Mouse (Mus musculus): ENCODE measurements around the gene Gpha2. TPM values are rescaled to one million over a fixed set of nuclear protein-coding genes. Genes with fewer than 3 reads are reported as not detected.
A peak's percentile ranks its signal among the peaks of the same experiment; 100 is the strongest.

Gene Gpha2
- polyA plus RNA-seq, 1 experiment = not detected

GRCm38 (mm10) chr19:6245806-6246205 is 19.6 kb downstream of the Gpha2 start:
- H3K27ac ChIP-seq (ENCODE audit: control insufficient read depth, insufficient read depth, low read depth, low read length, poor library complexity) = no peak overlapping the region
- no peaks in the 10 kb centered on the region for H3K4me1 ChIP-seq (ENCODE audit: control insufficient read depth, insufficient read depth, low read length)
- WGBS = 85% methylated on average over 1 of the region's 1 CpGs
- TF ChIP-seq CTCF (IDR thresholded peaks at IDR 0.05; ENCODE audit: control insufficient read depth, insufficient read depth, low read length) (no peak), POLR2A (IDR thresholded peaks at IDR 0.05; ENCODE audit: borderline replicate concordance, control insufficient read depth, low read depth, low read length) (no peak)
- no peak overlapping the region for H3K4me3 ChIP-seq (replicated peaks; ENCODE audit: control insufficient read depth, low read depth, low read length)

GRCm38 (mm10) chr19:6247526-6248300 is 21.5 kb downstream of the Gpha2 start:
- no peak overlapping the region for H3K27ac ChIP-seq (ENCODE audit: control insufficient read depth, insufficient read depth, low read depth, low read length, poor library complexity)
- WGBS = 94% methylated on average over 29 of the region's 29 CpGs
- no peaks in the 10 kb centered on the region for H3K4me1 ChIP-seq (ENCODE audit: control insufficient read depth, insufficient read depth, low read length)
- no peak for TF ChIP-seq POLR2A (IDR thresholded peaks at IDR 0.05; ENCODE audit: borderline replicate concordance, control insufficient read depth, low read depth, low read length)
- TF ChIP-seq CTCF (IDR thresholded peaks at IDR 0.05; ENCODE audit: control insufficient read depth, insufficient read depth, low read length) = no peak
- no peak overlapping the region for H3K4me3 ChIP-seq (replicated peaks; ENCODE audit: control insufficient read depth, low read depth, low read length)

- no peak for TF ChIP-seq CTCF (IDR thresholded peaks at IDR 0.05; ENCODE audit: control insufficient read depth, insufficient read depth, low read length)
- TF ChIP-seq POLR2A (IDR thresholded peaks at IDR 0.05; ENCODE audit: borderline replicate concordance, control insufficient read depth, low read depth, low read length) = no peak
- no peaks in the 10 kb centered on the region for H3K4me1 ChIP-seq (ENCODE audit: control insufficient read depth, insufficient read depth, low read length)
- WGBS = 88% methylated on average over 4 of the region's 4 CpGs
- H3K4me3 ChIP-seq (replicated peaks; ENCODE audit: control insufficient read depth, low read depth, low read length) = no peak overlapping the region
- no peak overlapping the region for H3K27ac ChIP-seq (ENCODE audit: control insufficient read depth, insufficient read depth, low read depth, low read length, poor library complexity)
Measured at GRCm38 (mm10) chr19:6253021-6253420, 26.8 kb downstream of the Gpha2 start.

- Histone ChIP-seq H3K4me3 (replicated peaks; ENCODE audit: control insufficient read depth, low read depth, low read length) (no peak overlapping the region), H3K27ac (ENCODE audit: control insufficient read depth, insufficient read depth, low read depth, low read length, poor library complexity) (no peak overlapping the region), H3K4me1 (ENCODE audit: control insufficient read depth, insufficient read depth, low read length) (no peaks in the 10 kb centered on the region; the same call in 1 of the 2 replicates)
- no peak for TF ChIP-seq POLR2A (IDR thresholded peaks at IDR 0.05; ENCODE audit: borderline replicate concordance, control insufficient read depth, low read depth, low read length)
- TF ChIP-seq CTCF (IDR thresholded peaks at IDR 0.05; ENCODE audit: control insufficient read depth, insufficient read depth, low read length) = peak; percentile 52
- 59% methylated on average over 2 of the region's 2 CpGs for WGBS
Measured at GRCm38 (mm10) chr19:6260428-6260827, 34.2 kb downstream of the Gpha2 start.

- H3K27ac ChIP-seq (ENCODE audit: control insufficient read depth, insufficient read depth, low read depth, low read length, poor library complexity) = no peak overlapping the region
- WGBS = 82% methylated on average over 4 of the region's 4 CpGs
Measured at GRCm38 (mm10) chr19:6260946-6261345, 34.8 kb downstream of the Gpha2 start.

GRCm38 (mm10) chr19:6261379-6261778 is 35.2 kb downstream of the Gpha2 start:
- TF ChIP-seq CTCF (IDR thresholded peaks at IDR 0.05; ENCODE audit: control insufficient read depth, insufficient read depth, low read length) (no peak), POLR2A (IDR thresholded peaks at IDR 0.05; ENCODE audit: borderline replicate concordance, control insufficient read depth, low read depth, low read length) (no peak)
- WGBS = 90% methylated on average over 14 of the region's 14 CpGs

More at GRCm38 (mm10) chr19:6260946-6261345, 34.8 kb downstream of the Gpha2 start:
- H3K4me1 ChIP-seq (ENCODE audit: control insufficient read depth, insufficient read depth, low read length) = no peaks in the 10 kb centered on the region; the same call in 1 of the 2 replicates
- no peak for TF ChIP-seq CTCF (IDR thresholded peaks at IDR 0.05; ENCODE audit: control insufficient read depth, insufficient read depth, low read length)
- no peak for TF ChIP-seq POLR2A (IDR thresholded peaks at IDR 0.05; ENCODE audit: borderline replicate concordance, control insufficient read depth, low read depth, low read length)
- no peak overlapping the region for H3K4me3 ChIP-seq (replicated peaks; ENCODE audit: control insufficient read depth, low read depth, low read length)

GRCm38 (mm10) chr19:6262222-6262621 is 36.0 kb downstream of the Gpha2 start:
- Histone ChIP-seq H3K4me1 (ENCODE audit: control insufficient read depth, insufficient read depth, low read length) (no peaks in the 10 kb centered on the region; the same call in 1 of the 2 replicates), H3K27ac (ENCODE audit: control insufficient read depth, insufficient read depth, low read depth, low read length, poor library complexity) (no peak overlapping the region), H3K4me3 (replicated peaks; ENCODE audit: control insufficient read depth, low read depth, low read length) (no peak overlapping the region)
- WGBS = 51% methylated on average over 7 of the region's 7 CpGs
- no peak for TF ChIP-seq POLR2A (IDR thresholded peaks at IDR 0.05; ENCODE audit: borderline replicate concordance, control insufficient read depth, low read depth, low read length)
- peak; percentile 98 for TF ChIP-seq CTCF (IDR thresholded peaks at IDR 0.05; ENCODE audit: control insufficient read depth, insufficient read depth, low read length)

More at GRCm38 (mm10) chr19:6261379-6261778, 35.2 kb downstream of the Gpha2 start:
- Histone ChIP-seq H3K4me3 (replicated peaks; ENCODE audit: control insufficient read depth, low read depth, low read length) (no peak overlapping the region), H3K4me1 (ENCODE audit: control insufficient read depth, insufficient read depth, low read length) (no peaks in the 10 kb centered on the region; the same call in 1 of the 2 replicates), H3K27ac (ENCODE audit: control insufficient read depth, insufficient read depth, low read depth, low read length, poor library complexity) (no peak overlapping the region)

GRCm38 (mm10) chr19:6262839-6263433 is 36.8 kb downstream of the Gpha2 start:
- Histone ChIP-seq H3K27ac (ENCODE audit: control insufficient read depth, insufficient read depth, low read depth, low read length, poor library complexity) (no peak overlapping the region), H3K4me3 (replicated peaks; ENCODE audit: control insufficient read depth, low read depth, low read length) (no peak overlapping the region), H3K4me1 (ENCODE audit: control insufficient read depth, insufficient read depth, low read length) (no peaks in the 10 kb centered on the region; the same call in 1 of the 2 replicates)
- TF ChIP-seq CTCF (IDR thresholded peaks at IDR 0.05; ENCODE audit: control insufficient read depth, insufficient read depth, low read length) (no peak), POLR2A (IDR thresholded peaks at IDR 0.05; ENCODE audit: borderline replicate concordance, control insufficient read depth, low read depth, low read length) (no peak)
- WGBS = 49% methylated on average over 8 of the region's 8 CpGs
